Mouse (Mus musculus): Measurements from ENCODE around the gene Sh3kbp1. TPM values are rescaled to one million over a fixed set of nuclear protein-coding genes. Genes with fewer than 3 reads are reported as not detected.

Gene Sh3kbp1
- polyA plus RNA-seq, 1 experiment = 2.8 TPM

DNA sequence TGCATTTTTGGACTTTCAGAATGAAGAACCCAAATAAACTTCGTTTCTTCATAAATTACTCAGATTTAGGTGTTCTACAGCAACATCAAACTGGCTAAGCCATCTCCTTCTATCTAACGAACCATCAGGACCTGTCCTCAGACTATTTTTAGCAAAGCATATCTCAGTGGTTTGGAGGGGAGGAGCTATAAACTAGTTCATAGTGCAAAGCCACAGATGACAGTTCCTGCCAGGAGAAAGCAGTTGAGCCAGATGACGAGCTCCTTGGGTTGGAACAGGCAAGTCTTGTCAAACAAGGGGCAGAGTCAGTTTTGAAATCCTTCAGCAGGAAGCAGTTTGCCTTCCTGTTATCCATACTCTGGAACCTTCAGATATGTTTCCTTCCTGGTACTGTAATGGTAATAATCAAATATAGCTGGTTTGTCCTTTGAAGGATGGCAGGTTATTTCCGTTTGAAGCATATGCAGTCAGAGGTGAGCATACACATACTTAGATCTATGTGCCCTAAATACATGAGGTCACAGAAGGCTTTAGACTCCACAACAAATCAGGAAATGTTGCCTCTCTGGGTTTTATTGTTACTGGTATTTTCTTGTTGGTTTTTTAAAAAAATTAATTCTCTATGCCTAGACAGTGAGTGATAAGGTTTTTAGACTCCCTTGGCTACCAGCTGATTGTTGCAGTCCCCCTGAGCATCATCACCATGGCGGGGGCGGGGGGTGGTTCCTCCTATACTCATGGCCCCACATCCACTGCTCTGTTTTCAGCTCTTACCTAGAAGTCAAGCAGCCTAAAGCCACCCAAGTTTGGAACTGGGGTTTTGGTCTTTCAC, 282.6 kb downstream of the Sh3kbp1 start:
- H3K4me1 ChIP-seq (ENCODE audit: control insufficient read depth, insufficient read depth, low read length) = no peaks in the 10 kb centered on the region
- TF ChIP-seq EP300 (IDR thresholded peaks at IDR 0.05; ENCODE audit: insufficient read depth, low read depth, low read length) (no peak), POLR2A (IDR thresholded peaks at IDR 0.05; ENCODE audit: insufficient read depth, low read length) (no peak), CTCF (IDR thresholded peaks at IDR 0.05; ENCODE audit: low read depth, low read length) (no peak)
- H3K27ac ChIP-seq (ENCODE audit: insufficient read depth, low read length) = no peak overlapping the region
- H3K9me3 ChIP-seq (replicated peaks; ENCODE audit: control insufficient read depth, insufficient read depth, low read length, poor library complexity, severe bottlenecking) = no peaks in the 10 kb centered on the region
- H3K9ac ChIP-seq (ENCODE audit: low read depth, poor library complexity, severe bottlenecking) = no peak overlapping the region
- H3K4me3 ChIP-seq (ENCODE audit: low read depth, low read length) = no peak overlapping the region
- H3K36me3 ChIP-seq (ENCODE audit: control insufficient read depth, insufficient read depth, low read length, poor library complexity, severe bottlenecking) = no peaks in the 10 kb centered on the region
- H3K27me3 ChIP-seq (ENCODE audit: control insufficient read depth, insufficient read depth, low read length, poor library complexity, severe bottlenecking) = no peaks in the 10 kb centered on the region

DNA sequence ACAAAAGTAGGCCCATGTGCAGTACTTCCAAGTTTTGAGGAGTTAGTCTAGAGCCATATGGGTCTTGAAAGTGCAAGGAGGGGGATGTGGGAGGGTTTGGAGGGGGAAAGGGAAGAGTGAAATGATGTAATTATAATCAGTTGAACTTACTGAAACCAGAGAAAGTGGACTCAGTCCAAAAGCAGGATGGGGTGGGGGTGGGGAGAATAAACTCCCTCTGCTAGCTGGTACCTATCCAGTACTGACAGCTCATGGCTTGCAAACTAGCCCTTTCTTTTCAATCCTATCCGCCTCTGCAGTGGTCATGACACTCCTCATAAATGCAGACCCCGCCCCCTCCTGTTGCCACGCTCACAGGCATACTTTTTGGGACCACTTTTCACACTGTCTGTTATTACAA, 283.5 kb downstream of the Sh3kbp1 start:
- H3K36me3 ChIP-seq (ENCODE audit: control insufficient read depth, insufficient read depth, low read length, poor library complexity, severe bottlenecking) = no peaks in the 10 kb centered on the region
- H3K4me1 ChIP-seq (ENCODE audit: control insufficient read depth, insufficient read depth, low read length) = no peaks in the 10 kb centered on the region
- H3K4me3 ChIP-seq (ENCODE audit: low read depth, low read length) = no peak overlapping the region
- H3K27me3 ChIP-seq (ENCODE audit: control insufficient read depth, insufficient read depth, low read length, poor library complexity, severe bottlenecking) = no peaks in the 10 kb centered on the region
- no peak overlapping the region for H3K27ac ChIP-seq (ENCODE audit: insufficient read depth, low read length)
- H3K9ac ChIP-seq (ENCODE audit: low read depth, poor library complexity, severe bottlenecking) = no peak overlapping the region
- TF ChIP-seq CTCF (IDR thresholded peaks at IDR 0.05; ENCODE audit: low read depth, low read length) = no peak
- no peak for TF ChIP-seq EP300 (IDR thresholded peaks at IDR 0.05; ENCODE audit: insufficient read depth, low read depth, low read length)
- no peak for TF ChIP-seq POLR2A (IDR thresholded peaks at IDR 0.05; ENCODE audit: insufficient read depth, low read length)
- no peaks in the 10 kb centered on the region for H3K9me3 ChIP-seq (replicated peaks; ENCODE audit: control insufficient read depth, insufficient read depth, low read length, poor library complexity, severe bottlenecking)

- H3K27me3 ChIP-seq (ENCODE audit: control insufficient read depth, insufficient read depth, low read length, poor library complexity, severe bottlenecking) = no peaks in the 10 kb centered on the region
Measured at GRCm38 (mm10) chrX:159911613-159912012, 284.5 kb downstream of the Sh3kbp1 start.

DNA sequence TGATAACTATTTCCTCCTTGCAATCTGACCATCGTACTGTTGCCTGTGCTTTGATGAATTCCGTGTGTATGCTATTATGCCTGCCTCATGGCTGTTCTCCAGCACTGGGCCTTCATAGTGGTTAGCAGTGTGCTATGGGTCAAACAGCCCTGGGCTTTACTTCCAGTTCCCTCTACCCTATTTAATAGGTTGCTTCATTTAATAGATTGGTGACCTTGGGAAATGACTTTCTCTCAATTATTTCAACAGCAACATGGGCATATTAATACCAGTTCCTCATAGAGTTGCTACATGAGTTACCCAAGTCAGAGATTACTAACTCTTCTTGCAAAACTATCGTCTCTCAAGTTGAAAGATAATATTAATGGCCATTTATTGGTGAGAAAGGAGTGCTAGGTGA, 285.0 kb downstream of the Sh3kbp1 start:
- no peaks in the 10 kb centered on the region for H3K36me3 ChIP-seq (ENCODE audit: control insufficient read depth, insufficient read depth, low read length, poor library complexity, severe bottlenecking)
- H3K27ac ChIP-seq (ENCODE audit: insufficient read depth, low read length) = no peak overlapping the region
- H3K9ac ChIP-seq (ENCODE audit: low read depth, poor library complexity, severe bottlenecking) = no peak overlapping the region
- H3K4me3 ChIP-seq (ENCODE audit: low read depth, low read length) = no peak overlapping the region
- no peaks in the 10 kb centered on the region for H3K4me1 ChIP-seq (ENCODE audit: control insufficient read depth, insufficient read depth, low read length)
- no peaks in the 10 kb centered on the region for H3K27me3 ChIP-seq (ENCODE audit: control insufficient read depth, insufficient read depth, low read length, poor library complexity, severe bottlenecking)
- no peak for TF ChIP-seq EP300 (IDR thresholded peaks at IDR 0.05; ENCODE audit: insufficient read depth, low read depth, low read length)
- TF ChIP-seq POLR2A (IDR thresholded peaks at IDR 0.05; ENCODE audit: insufficient read depth, low read length) = no peak
- TF ChIP-seq CTCF (IDR thresholded peaks at IDR 0.05; ENCODE audit: low read depth, low read length) = no peak
- H3K9me3 ChIP-seq (replicated peaks; ENCODE audit: control insufficient read depth, insufficient read depth, low read length, poor library complexity, severe bottlenecking) = no peaks in the 10 kb centered on the region

More at GRCm38 (mm10) chrX:159911613-159912012, 284.5 kb downstream of the Sh3kbp1 start:
- H3K4me3 ChIP-seq (ENCODE audit: low read depth, low read length) = no peak overlapping the region
- H3K36me3 ChIP-seq (ENCODE audit: control insufficient read depth, insufficient read depth, low read length, poor library complexity, severe bottlenecking) = no peaks in the 10 kb centered on the region
- H3K4me1 ChIP-seq (ENCODE audit: control insufficient read depth, insufficient read depth, low read length) = no peaks in the 10 kb centered on the region
- TF ChIP-seq POLR2A (IDR thresholded peaks at IDR 0.05; ENCODE audit: insufficient read depth, low read length) = no peak
- no peak for TF ChIP-seq CTCF (IDR thresholded peaks at IDR 0.05; ENCODE audit: low read depth, low read length)
- no peak for TF ChIP-seq EP300 (IDR thresholded peaks at IDR 0.05; ENCODE audit: insufficient read depth, low read depth, low read length)
- H3K9me3 ChIP-seq (replicated peaks; ENCODE audit: control insufficient read depth, insufficient read depth, low read length, poor library complexity, severe bottlenecking) = no peaks in the 10 kb centered on the region
- no peak overlapping the region for H3K27ac ChIP-seq (ENCODE audit: insufficient read depth, low read length)
- no peak overlapping the region for H3K9ac ChIP-seq (ENCODE audit: low read depth, poor library complexity, severe bottlenecking)

DNA sequence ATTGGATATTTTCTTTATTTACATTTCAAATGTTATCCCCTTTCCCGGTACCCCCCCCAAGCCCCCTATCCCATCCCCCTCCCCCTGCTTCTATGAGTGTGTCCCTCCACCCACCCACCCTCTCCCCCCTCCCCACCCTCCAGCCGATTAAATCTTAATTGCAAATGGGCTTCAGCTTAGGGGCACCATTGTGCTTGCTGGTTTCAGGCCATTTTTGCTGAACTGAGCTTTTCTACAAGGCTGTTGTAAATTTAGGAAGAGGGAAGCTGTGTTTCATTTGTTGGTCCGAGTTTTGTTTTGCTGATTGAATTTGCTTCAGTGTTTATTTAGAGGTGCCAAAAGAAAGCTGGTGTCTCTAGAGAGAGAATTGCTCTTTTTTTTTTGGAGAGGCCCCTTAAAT, 286.4 kb downstream of the Sh3kbp1 start:
- Histone ChIP-seq H3K27me3 (ENCODE audit: control insufficient read depth, insufficient read depth, low read length, poor library complexity, severe bottlenecking) (no peaks in the 10 kb centered on the region), H3K27ac (ENCODE audit: insufficient read depth, low read length) (no peak overlapping the region), H3K36me3 (ENCODE audit: control insufficient read depth, insufficient read depth, low read length, poor library complexity, severe bottlenecking) (no peaks in the 10 kb centered on the region), H3K9me3 (replicated peaks; ENCODE audit: control insufficient read depth, insufficient read depth, low read length, poor library complexity, severe bottlenecking) (no peaks in the 10 kb centered on the region), H3K9ac (ENCODE audit: low read depth, poor library complexity, severe bottlenecking) (no peak overlapping the region), H3K4me3 (ENCODE audit: low read depth, low read length) (no peak overlapping the region), H3K4me1 (ENCODE audit: control insufficient read depth, insufficient read depth, low read length) (no peaks in the 10 kb centered on the region)
- TF ChIP-seq POLR2A (IDR thresholded peaks at IDR 0.05; ENCODE audit: insufficient read depth, low read length) (no peak), CTCF (IDR thresholded peaks at IDR 0.05; ENCODE audit: low read depth, low read length) (no peak)

- H3K36me3 ChIP-seq (ENCODE audit: control insufficient read depth, insufficient read depth, low read length, poor library complexity, severe bottlenecking) = no peaks in the 10 kb centered on the region
- no peak overlapping the region for H3K4me3 ChIP-seq (ENCODE audit: low read depth, low read length)
- no peaks in the 10 kb centered on the region for H3K9me3 ChIP-seq (replicated peaks; ENCODE audit: control insufficient read depth, insufficient read depth, low read length, poor library complexity, severe bottlenecking)
- H3K27me3 ChIP-seq (ENCODE audit: control insufficient read depth, insufficient read depth, low read length, poor library complexity, severe bottlenecking) = no peaks in the 10 kb centered on the region
- no peak overlapping the region for H3K9ac ChIP-seq (ENCODE audit: low read depth, poor library complexity, severe bottlenecking)
- no peak for TF ChIP-seq EP300 (IDR thresholded peaks at IDR 0.05; ENCODE audit: insufficient read depth, low read depth, low read length)
- TF ChIP-seq POLR2A (IDR thresholded peaks at IDR 0.05; ENCODE audit: insufficient read depth, low read length) = no peak
- H3K27ac ChIP-seq (ENCODE audit: insufficient read depth, low read length) = no peak overlapping the region
- no peaks in the 10 kb centered on the region for H3K4me1 ChIP-seq (ENCODE audit: control insufficient read depth, insufficient read depth, low read length)
Measured at GRCm38 (mm10) chrX:159915125-159915524, 288.1 kb downstream of the Sh3kbp1 start.

Data from ES-Bruce4 (cell line).